Mouse (Mus musculus) ES-E14 (cell line): ENCODE measurements around the gene Mthfs. TPM values are rescaled to one million over a fixed set of nuclear protein-coding genes. Genes with fewer than 3 reads are reported as not detected.
"Not testable (repeated sequence)": the region's sequence is repeated elsewhere in the genome, so short reads cannot be mapped to it uniquely, and the experiment has no call there.

Experiments used
- DNase-seq: peaks from one replicate; pipeline ENCODE4 v3.0.0-alpha.2; 2013; ENCODE audit warnings: low read depth, low spot score
- H3K27ac ChIP-seq: 2 replicates; pipeline ENCODE4 v1.5.1; 2012; ENCODE audit warnings: low read depth, mild to moderate bottlenecking, low read length, moderate library complexity, mixed read lengths; ENCODE audit not compliant: poor library complexity, insufficient read depth, severe bottlenecking
- H3K36me3 ChIP-seq: 2 replicates; pipeline ENCODE4 v1.6.1; 2012; ENCODE audit warnings: mild to moderate bottlenecking, low read length, moderate library complexity, mixed read lengths; ENCODE audit not compliant: control insufficient read depth, poor library complexity, insufficient read depth, severe bottlenecking
- H3K4me1 ChIP-seq, 2 experiments: fragments of 150-350 bp in 1 of 2; sonication (generic) in 1 of 2; 2 replicates each; pipeline ENCODE4 v1.6.1; 2012; ENCODE audit warnings: low read length in 2 of 2, mild to moderate bottlenecking in 1 of 2, mixed read lengths in 1 of 2; ENCODE audit not compliant: control insufficient read depth in 2 of 2, insufficient read depth in 2 of 2, poor library complexity in 1 of 2
- H3K4me3 ChIP-seq, 2 experiments: fragments of 150-350 bp in 1 of 2; sonication (generic) in 1 of 2; 2 replicates each; pipeline ENCODE4 v1.5.1; 2012; ENCODE audit warnings: low read length in 2 of 2, low read depth in 1 of 2, mild to moderate bottlenecking in 1 of 2, mixed read lengths in 1 of 2; ENCODE audit not compliant: insufficient read depth in 1 of 2, poor library complexity in 1 of 2, severe bottlenecking in 1 of 2
- H3K9ac ChIP-seq: 2 replicates; pipeline ENCODE4 v1.6.1; 2012; ENCODE audit warnings: low read depth, mild to moderate bottlenecking, low read length, mixed read lengths; ENCODE audit not compliant: poor library complexity, insufficient read depth, severe bottlenecking
- H3K9me3 ChIP-seq: fragments of 150-350 bp; sonication (generic); 2 replicates; pipeline ENCODE4 v1.6.1; 2012; ENCODE audit warnings: low read depth, mild to moderate bottlenecking, low read length; ENCODE audit not compliant: control insufficient read depth, insufficient read depth
- ZNF384 ChIP-seq: IDR thresholded peaks from 2 replicates; pipeline ENCODE4 v1.6.1; 2012; ENCODE audit warnings: low read depth, low read length, inconsistent platforms
- in situ Hi-C, 2 experiments: fragments of 600-800 bp; cut with MboI; formaldehyde crosslinking; loops; one replicate each; pipeline ENCODE4 v1.15.1; 2025; ENCODE audit warnings: low sequenced_read_pairs in 2 of 2, inconsistent platforms in 1 of 2; ENCODE audit not compliant: unreplicated experiment in 2 of 2
- total RNA-seq: library from RNA; depleted of rRNA; stranded (reverse); fragments of 300-350 nt; gene quantifications from 2 replicates; pipeline ENCODE4 v1.2.3, GENCODE M21; 2012

Gene Mthfs
- total RNA-seq, 1 experiment: 11.5 TPM

GRCm38 (mm10) chr9:89198969-89199416 is 11.5 kb upstream of the Mthfs start, which contains the start of the genes Bcl2a1b and Gm29094:
TSS of gene Bcl2a1b (plus strand) at chr9:89199209.
TSS of gene Gm29094 (plus strand) at chr9:89199379.
- H3K27ac ChIP-seq, H3K9me3 ChIP-seq, DNase-seq, H3K4me1 ChIP-seq, in situ Hi-C loops, H3K9ac ChIP-seq, H3K4me3 ChIP-seq, H3K36me3 ChIP-seq: not testable (repeated sequence)

GRCm38 (mm10) chr9:89202256-89202655 is 8.2 kb upstream of the Mthfs start:
- DNase-seq: not testable (repeated sequence)

GRCm38 (mm10) chr9:89208939-89209338 is 1.5 kb upstream of the Mthfs start:
- DNase-seq, H3K9ac ChIP-seq, H3K4me1 ChIP-seq, in situ Hi-C loops, H3K9me3 ChIP-seq, H3K36me3 ChIP-seq, H3K27ac ChIP-seq, H3K4me3 ChIP-seq: not testable (repeated sequence)

More at GRCm38 (mm10) chr9:89202256-89202655, 8.2 kb upstream of the Mthfs start:
- H3K4me1 ChIP-seq, H3K27ac ChIP-seq, H3K9ac ChIP-seq, H3K36me3 ChIP-seq, in situ Hi-C loops, H3K4me3 ChIP-seq, H3K9me3 ChIP-seq: not testable (repeated sequence)

GRCm38 (mm10) chr9:89211065-89211858 is 786 bp downstream of the Mthfs start:
- H3K9me3 ChIP-seq, H3K4me1 ChIP-seq, H3K36me3 ChIP-seq, in situ Hi-C loops, DNase-seq: not testable (repeated sequence)
- Histone ChIP-seq H3K27ac (peak overlapping the region; percentile 70; the same call in 1 of the 2 replicates), H3K9ac (peak overlapping the region; percentile 59; the same call in 1 of the 2 replicates), H3K4me3 (peak overlapping the region; percentile 55 to 72)
- 0 out of 2 replicates have a peak, but pooled peaks have one; percentile 8 for TF ChIP-seq ZNF384

- H3K4me3 ChIP-seq, in situ Hi-C loops, DNase-seq, H3K9me3 ChIP-seq, H3K9ac ChIP-seq, H3K4me1 ChIP-seq, H3K27ac ChIP-seq, H3K36me3 ChIP-seq: not testable (repeated sequence)
These were observed 2.0 kb downstream of the Mthfs start for GRCm38 (mm10) chr9:89212428-89212827.

GRCm38 (mm10) chr9:89218174-89218573 is 7.7 kb downstream of the Mthfs start:
- H3K9ac ChIP-seq, H3K4me3 ChIP-seq, H3K9me3 ChIP-seq, DNase-seq, H3K4me1 ChIP-seq, in situ Hi-C loops, H3K27ac ChIP-seq, H3K36me3 ChIP-seq: not testable (repeated sequence)

GRCm38 (mm10) chr9:89219668-89220067 is 9.2 kb downstream of the Mthfs start:
- H3K9me3 ChIP-seq, H3K9ac ChIP-seq, DNase-seq, H3K27ac ChIP-seq, H3K36me3 ChIP-seq, in situ Hi-C loops, H3K4me3 ChIP-seq, H3K4me1 ChIP-seq: not testable (repeated sequence)

- H3K27ac ChIP-seq, in situ Hi-C loops, H3K4me1 ChIP-seq, H3K9ac ChIP-seq, H3K4me3 ChIP-seq, DNase-seq, H3K9me3 ChIP-seq, H3K36me3 ChIP-seq: not testable (repeated sequence)
These were observed 10.3 kb downstream of the Mthfs start for GRCm38 (mm10) chr9:89220704-89221287.
